Mouse (Mus musculus): ENCODE measurements around the gene Slamf9.

The Slamf9 gene

DNA sequence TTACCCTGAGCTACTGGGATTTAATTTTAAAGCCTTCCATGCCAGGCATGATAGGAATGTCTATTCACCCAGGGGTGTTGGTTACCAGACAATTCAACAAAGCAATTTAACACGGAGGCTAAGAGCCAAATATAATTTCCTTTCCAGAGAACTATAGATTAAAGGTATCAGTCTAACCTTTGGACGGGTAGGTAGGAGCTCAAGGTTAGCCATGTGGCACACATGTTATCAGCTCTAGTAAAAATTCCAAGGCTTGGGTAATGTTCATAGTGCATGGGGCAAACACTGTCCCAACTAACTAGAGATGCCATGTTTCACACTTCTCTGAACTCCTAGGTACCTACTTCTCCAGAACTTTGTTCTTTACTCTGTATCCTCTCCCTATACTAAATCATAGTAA lies 13.6 kb upstream of the Slamf9 start:
- no peak for DNase-seq (ENCODE audit: low spot score)

DNA sequence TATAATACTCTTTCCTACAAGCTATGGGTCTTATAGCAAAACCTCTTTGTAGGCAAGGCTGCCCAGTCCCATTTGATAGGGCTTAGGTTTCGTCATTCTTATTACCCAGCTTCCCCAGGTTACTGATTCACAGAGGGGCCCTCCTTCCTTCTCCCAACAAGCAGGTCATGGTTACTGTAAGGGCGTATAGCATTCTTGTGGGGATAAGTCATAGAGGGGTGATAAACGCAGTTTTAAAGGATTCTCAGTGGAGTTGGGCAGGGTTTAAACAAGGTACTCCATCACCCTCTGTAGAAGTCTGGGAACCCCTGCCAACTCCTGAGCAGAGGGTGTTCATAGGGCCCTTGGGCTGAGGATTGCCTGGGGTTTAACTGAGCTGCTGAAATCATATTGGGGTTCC lies 12.6 kb upstream of the Slamf9 start:
- no peak for DNase-seq (ENCODE audit: low spot score)

DNA sequence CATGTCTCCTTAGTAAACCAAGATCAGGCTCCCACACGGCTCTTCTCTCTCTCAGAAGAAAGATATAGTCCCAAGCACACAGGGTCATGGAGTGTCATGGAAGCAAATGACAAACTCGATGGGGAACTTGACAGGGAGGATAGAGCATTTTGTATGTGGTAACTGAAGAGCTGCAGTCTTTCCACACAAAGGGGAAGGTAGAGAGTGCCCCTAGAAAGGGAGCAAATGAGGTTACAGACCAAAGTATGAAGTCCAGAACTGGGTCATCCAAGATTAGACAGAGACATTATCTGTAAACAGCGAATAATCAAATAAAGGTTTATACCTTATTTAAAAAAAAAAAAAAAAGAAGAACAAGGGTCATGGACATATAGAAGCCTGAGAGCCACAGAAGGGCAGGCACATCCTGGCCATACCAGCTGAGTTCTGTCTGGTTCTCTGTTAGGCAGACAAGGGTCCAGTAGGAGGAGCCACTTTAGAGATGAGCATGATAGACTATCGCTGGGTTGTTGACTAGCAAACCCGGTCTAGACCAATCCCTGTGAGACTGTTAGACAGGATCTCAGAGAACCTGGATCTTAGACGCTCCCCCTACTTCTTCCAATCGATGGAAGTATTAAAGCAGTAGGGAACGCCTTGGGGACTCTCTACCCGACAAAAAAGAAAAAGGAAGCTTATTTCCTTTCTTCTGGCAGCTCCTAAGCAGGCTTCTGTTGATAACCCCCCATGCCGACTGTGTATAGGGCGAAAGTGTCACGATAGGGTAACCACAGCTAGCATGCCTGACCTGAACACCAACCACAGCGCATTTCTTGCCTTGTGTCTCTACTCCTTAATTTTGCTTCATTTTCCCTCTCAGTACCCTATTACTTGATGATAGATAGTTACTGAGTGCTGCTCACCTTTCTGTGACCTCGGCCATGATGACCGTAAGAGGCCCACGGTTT lies 11.5 kb upstream of the Slamf9 start:
- no peak for DNase-seq (ENCODE audit: low spot score)

DNA sequence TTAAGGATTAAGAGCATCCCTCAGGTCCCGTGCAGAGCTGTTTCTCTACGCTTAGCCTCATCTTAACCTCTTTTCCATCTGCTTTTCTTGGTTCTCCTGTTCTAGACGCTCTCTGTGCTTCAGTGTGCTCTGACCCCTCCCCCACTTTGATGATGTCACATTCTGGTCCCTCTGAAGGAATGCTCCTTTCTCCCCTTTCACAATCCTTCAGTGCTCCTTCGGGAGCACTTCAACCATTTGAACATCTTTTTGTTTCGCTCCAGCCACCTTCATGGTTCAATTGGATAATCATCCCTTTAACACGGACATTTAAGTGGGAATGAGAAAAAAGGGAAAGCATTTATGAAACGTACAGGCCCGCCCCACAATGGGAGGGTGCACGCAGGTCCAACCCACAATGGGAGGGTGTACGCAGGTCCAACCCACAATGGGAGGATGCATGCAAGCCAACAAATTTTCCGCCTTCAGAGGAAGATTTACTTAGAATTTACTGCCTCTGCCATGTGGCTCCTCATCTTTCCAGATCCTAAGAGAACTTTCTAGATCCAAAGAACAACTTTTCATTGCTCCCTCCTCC lies 6.8 kb upstream of the Slamf9 start:
- no peak for DNase-seq (ENCODE audit: low spot score)

DNA sequence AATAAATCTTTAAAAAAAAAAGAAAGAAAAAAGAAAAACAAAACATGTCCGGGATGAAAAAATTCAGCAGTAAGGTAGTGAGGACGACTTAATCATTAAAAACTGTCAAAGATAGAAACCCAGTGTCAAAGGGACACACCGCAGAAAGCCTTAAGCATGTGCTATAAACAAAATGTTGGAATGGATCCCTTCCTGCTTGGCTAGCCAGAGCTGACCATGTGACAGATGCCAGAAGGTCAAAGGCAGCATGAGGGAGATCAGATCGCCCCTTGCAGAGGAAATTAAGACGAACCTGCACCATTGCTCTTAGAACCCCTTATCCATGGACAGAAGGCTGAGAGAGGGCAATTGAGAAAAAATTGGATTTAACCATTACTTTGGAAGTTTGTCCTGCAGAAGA lies 5.8 kb upstream of the Slamf9 start:
- DNase-seq (ENCODE audit: low spot score): no peak

DNA sequence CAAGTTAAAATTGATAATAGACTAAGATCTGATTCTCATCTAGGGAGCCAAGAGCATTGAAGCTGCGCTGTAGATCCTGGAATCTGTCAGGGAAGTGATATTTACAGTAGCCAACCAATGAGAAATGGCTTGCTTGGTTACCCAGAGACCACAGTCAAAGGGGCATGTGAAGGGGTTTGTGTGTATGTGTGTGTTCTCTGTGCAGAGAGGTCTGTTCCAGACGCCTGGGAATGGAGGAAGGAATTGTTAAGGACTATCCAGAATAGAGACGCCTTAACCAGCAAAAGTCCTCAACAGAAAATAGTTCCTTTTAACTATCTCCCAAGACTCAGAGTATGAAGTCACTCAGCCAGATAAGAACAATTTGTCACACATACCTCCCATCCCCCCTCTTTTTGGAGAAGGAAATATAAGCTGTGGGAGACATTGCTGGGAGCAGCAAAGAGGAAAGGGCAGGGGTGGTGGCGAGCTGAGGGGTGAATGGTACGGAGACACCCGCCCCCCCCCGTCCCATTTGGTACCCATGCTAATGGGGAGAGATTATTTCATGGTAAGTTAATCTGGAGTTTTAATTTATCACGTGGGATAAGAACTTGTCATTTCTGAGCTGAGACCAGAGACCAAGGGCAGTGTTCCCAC lies 5.2 kb upstream of the Slamf9 start:
- DNase-seq (ENCODE audit: low spot score): no peak

DNA sequence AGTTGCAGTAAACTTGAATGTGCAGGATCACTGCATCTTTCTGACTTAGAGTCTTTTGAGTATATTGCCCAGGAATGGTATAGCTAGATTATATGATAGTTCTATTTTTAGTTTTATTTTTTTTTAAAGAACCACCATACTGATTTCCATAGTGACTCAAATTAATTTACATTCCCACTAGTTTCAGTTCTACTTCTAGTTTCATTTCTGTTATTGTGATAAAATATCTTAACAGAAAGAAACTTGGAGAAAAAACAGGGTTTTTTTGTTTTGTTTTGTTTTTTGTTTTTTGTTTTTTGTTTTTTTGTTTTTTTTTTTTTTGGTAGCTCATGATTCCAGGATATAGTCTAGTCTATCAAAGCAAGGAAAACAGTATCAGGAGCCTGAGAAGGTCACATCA lies 2.2 kb upstream of the Slamf9 start:
- no peak for DNase-seq (ENCODE audit: low spot score)

DNA sequence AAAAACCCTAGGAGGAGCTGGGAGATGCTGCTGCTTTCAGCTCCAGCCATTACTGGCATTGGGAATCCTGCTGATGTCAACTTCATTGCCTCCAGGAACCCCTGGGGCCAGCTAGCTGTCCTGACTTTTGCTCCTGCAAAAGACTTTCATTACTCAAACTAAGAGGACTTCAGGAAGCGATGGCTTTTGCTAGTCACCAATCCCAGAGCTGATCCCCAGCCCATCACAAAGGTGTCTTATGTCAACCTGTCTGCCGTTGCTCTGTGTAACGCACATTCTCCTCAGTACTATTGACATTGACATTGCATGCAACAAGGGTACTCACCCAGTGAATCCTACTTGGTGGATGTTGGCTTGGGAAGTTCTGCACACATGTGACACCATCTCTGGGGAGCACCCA lies 962 bp upstream of the Slamf9 start:
- DNase-seq (ENCODE audit: low spot score): no peak

DNA sequence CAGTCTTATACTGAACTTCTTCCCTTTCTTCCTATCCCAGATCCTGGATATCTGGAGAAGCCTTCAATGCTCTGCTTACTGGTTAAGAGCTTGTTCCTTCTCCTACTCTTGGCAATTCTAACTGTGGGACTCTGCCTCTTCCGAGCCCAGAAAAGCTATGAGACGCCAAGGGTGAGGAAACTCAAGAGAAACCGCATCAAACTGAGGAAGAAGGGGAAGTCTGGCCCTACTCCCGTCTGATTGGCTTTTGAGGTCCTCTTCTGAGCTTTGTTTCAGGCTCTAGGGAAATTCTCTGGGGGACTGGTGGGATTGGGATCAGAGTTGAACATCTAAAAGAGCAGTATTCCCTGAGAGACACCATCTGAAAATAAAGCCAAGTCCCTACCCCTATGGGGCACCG lies 2.9 kb downstream of the Slamf9 start:
- no peak for DNase-seq (ENCODE audit: low spot score)

DNA sequence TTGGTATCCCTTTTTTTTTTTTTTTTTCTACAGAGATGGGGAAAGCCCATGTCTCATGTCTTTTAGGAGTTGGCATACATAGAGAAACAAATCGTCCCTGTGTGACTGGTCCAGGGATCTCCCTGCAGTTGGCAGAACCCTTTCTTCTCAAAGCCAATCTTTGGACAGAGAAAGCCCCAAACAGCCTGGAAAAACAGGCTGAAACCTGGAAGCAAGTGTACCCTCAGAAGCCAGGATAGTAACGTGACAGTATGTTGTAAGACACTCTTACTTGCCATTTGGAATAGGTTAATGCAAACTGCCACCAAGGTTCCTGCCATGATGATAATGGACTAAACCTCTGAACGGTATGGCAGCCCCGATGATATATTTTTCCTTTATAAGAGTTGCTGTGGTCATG lies 5.2 kb downstream of the Slamf9 start:
- DNase-seq (ENCODE audit: low spot score): no peak

DNA sequence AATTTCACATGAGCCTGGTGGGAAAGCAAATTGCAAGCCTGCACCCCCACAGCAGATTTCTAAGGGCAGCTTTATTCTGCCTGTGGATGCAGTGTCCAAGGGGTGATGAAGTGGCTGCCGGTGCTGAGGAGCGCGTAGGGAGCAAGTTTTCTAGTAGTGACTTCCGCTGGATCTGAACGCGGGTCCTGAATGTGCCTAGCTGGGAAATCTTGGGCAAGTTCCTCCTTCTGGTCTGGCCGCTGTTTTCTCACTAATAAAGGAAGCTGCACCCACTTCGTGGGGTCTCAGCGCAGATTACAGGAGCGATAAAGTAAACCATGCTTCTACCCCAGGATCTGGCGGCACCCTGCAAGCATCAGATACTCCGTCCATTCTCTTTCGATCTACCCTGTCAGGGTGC lies 6.0 kb downstream of the Slamf9 start:
- DNase-seq (ENCODE audit: low spot score): no peak

DNA sequence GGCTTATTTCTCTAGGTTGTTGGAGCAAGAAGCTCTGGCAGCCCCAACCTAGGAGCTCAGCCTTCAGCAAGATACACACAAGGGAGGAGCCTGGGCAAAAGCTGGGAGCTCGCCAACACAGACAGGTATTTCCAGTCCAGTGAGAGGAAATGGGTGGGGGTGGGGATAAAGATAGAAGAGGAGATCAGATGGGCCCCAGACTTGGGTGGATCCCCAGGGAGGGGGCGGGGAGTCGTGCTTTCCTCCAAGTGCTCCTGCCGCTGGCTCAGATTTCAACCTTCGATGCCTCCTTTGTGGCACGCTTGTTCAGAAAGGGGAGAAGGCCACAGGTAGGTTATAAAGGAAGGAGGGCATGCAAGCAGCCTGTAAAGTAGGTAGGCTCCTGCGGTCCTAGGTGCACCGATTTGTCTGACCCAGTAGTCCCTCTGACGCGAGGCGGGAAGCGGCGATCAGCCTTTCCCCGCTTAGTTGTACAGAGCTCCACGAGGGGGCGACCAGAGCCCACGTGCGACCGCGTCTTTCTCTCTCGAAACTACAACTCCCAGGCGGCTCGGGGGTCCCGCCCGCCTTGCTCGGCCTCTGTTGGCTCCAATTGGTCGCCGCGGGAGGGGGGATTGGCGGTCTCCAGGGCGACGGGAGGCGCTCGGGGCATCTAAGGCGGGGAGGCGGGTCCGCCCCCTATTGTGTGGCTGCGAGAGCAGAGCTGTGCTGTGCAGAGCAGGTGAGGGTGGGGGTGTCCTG lies 6.6 kb downstream of the Slamf9 start, which contains the start of gene Igsf9:
Gene Igsf9 (plus strand): TSS at position 249 of the 741 bp plus-strand sequence.
- peak; percentile 96 for DNase-seq (ENCODE audit: low spot score)

DNA sequence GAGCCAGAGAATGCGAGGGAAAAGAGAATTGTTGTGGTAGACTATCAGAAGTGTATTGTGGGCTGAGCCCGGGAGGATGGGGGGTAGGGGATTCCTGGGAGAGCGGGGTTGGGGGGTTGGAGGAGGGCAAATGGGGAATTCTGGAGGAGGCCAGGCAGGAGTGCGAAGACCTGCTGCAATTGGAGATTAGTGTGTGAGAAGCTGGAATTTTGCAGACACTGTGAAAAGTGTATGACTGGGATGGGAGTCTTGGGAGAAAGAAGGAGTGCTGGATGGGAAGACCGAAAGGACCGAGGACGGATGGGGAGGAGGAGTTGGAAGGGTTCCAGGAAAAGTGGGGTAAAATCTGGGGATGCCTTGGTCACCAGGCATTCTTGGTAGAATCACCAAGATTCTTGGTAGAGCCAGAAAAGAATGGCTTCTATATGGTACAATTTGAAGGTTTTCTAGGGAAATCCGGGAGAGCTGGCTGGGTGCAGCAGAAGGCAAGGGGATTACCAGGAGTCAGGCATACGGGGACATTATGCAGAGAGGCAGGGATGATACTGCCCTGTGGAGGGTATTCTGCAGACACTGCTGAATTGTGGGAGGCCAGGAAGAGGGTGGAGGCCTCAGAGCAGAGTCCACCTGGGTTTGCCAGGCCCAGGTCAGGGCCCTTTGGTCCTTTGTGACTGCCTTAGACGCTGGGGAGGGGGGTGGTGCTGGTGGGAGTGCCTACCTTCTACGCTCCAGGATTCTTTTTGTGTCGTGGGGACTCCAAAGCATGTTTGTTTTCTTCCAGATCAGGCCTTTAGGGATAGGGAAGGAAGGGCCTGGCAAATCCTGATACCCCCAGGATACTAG lies 7.6 kb downstream of the Slamf9 start:
- peak; percentile 37 for DNase-seq (ENCODE audit: low spot score)

DNA sequence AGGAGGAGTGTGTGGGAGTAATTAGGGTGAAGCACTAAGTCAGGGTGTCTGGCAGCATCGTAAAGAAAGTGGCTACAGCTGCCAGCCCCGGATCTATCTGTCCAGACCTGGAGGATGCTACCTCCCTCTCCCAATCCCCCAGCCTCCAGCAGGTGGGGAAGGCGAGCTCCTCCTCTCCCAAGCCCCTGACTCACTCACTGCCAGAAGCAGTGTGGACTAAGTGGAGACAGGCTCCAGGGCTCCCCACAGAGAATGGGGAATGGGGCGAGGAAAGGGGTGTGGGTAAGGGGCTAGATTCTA lies 8.2 kb downstream of the Slamf9 start:
- peak; percentile 36 for DNase-seq (ENCODE audit: low spot score)

DNA sequence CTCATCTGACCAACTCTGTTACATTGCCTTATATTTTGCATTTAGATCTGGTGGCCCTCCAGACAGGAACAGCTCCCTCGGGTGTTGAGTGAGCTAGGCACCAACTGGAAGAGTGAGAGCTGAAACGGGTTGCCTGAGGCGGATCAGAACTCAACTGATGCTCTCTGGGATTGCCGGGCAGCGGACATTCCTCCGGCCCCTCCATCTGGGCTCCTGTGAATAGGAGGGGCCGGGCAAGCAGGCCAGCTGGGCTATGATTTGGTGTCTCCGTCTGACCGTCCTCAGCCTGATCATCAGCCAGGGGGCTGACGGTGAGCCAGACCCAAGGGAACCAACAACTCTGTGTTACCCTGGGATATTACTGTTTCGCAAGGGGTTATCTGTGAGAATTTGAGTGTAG lies 9.1 kb downstream of the Slamf9 start:
- DNase-seq (ENCODE audit: low spot score): peak; percentile 51

DNA sequence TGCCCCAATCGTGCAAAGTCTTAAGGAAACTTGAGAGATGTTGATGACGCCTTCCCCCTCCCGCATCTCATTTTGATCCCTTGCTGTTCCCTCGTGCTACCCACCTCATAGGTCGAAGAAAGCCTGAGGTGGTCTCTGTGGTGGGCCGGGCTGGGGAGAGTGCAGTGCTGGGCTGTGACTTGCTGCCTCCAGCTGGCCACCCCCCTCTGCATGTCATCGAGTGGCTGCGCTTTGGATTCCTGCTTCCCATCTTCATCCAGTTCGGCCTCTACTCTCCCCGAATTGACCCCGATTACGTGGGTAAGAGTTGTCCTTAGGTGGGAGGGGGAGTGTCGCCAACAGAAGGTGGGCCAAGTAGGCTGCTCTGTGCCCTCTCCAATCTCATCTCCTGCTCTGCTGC lies 9.5 kb downstream of the Slamf9 start:
- no peak for DNase-seq (ENCODE audit: low spot score)

DNA sequence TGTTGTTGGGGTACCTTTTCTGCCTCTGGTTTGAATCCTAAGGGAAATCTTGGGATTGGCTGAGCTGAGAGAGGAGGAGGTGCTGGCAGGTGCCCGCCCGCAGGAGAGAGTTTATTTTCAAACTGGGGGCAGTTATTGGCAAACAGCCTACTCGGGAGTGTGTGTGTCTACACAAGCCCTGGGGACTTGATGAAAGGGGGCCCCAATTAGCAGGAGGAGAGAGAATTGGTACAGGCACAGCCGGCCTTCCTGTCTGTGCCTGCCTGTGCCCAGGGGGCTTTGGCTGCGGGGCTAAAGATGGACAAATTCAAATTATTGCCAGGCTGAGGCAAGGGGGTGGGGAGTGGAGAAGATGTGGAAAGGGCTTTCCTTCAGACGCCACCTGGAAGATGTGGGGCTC lies 10.7 kb downstream of the Slamf9 start:
- DNase-seq (ENCODE audit: low spot score): no peak

DNA sequence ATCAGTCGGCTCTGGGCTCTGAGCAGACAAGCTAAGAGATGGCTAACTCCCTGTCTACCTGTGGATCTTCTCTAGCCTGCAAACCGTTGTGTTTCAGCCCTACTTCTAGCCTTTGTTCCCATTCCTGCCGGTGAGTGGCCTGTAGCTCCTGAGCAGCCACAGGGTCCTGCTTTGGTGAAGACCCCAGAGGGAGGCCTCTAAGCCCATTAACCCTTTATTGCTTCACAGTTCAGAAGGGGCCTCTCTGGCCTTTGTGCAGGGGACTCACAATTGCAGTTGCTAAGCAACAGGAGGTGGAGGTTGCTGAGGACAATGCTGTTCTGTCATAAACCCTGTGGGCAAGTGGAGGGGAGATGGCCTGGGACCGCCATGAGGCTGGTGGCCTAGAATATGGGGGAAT lies 11.1 kb downstream of the Slamf9 start:
- peak; percentile 83 for DNase-seq (ENCODE audit: low spot score)

DNA sequence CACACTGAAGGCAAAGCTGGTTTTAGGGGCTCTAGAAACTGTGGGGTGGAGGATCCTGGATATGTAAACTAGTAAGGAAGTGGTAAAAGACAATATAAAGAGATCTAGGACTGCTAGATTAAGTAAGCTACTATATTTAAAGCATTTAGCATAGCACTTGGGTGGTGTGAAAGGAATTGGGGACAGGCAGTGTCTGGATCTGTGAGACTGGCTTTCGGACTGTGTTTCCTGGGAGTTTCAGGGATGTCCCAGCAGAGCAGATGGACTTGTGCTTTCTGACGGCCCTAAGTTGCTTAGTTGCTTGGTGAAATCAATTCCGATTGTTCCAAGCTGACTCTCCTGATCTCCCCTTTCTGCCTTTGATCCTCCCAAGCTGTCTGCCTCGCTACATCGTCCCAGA lies 11.5 kb downstream of the Slamf9 start:
- DNase-seq (ENCODE audit: low spot score): no peak

DNA sequence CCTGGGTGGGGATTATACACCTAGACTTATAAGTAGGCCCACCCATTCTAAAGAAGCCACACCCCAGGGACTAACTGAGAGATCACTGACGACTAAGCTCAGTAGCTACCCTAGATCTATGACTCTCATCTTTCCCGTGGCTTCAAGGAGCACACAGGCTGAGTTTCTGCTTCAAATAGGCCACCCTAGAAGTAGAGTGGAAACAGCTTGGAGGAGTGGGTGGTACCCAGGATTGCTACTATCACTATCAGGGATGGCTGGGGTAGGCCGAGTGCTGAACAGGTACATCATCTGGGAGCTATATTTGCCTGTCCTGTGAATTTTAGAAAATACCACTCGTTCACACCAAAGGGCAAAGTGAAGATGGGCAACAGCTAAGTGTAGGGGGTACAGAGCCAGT lies 12.7 kb downstream of the Slamf9 start:
- no peak for DNase-seq (ENCODE audit: low spot score)

DNA sequence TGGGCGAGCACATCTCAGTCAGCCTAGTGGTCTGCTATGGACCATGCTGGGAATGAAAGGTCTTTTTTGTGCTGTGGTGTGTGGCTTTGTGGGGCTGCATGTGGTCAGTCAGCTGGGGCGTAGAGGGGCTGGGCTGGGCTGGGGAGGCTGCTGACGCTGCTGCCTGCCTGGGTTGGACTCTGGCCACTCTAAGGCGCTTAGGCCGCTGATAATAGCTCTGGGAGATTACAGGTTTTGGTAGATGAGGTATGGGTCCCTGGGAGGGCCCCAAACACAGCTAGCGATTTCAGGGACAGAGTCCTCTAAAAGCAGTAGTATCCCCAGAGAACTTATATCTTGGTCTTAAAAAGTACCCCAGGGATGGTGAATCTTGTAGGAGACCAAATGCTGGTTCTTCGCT lies 13.7 kb downstream of the Slamf9 start:
- no peak for DNase-seq (ENCODE audit: low spot score)

Measured in embryo, embryonic 10 days (tissue).